Comparison of ENCODE assay signal across 7 mouse cellular contexts in the genomic region with DNA sequence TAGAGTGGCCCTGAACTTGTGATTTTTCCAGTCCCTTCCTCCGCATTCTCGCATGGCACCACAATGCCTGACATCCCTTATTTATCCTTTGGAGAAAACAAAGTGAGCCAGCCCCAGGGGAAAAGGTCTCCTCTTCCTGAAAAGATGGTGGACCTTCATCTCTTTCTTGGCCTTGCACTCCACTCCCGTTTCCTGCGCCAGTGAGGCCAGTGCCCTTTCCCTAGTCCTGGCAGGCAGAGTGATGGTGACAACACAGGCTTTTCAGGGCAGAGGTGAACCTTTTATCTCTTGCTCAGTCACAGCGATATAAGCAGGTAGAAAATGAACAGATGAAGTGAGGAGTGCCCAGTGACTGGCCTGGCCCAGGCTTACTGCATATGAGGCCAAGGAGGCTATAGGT. TPM values are rescaled to one million over a fixed set of nuclear protein-coding genes. Genes with fewer than 3 reads are reported as not detected.
DNase-seq lines count a peak whose midpoint lies in the region; ATAC-seq and TF ChIP-seq lines count a peak whose summit lies in the region.

No protein-coding gene starts in this region.

- DNase-seq in testis, postnatal 10 days (ENCODE audit: low spot score), result no peak
- DNase-seq in kidney, postnatal 25 days, result peak; percentile 26 to 65
- no peak for DNase-seq in left cerebral cortex, postnatal 14 days (ENCODE audit: low spot score in 2 of 2)
- no peak for DNase-seq in layer of hippocampus, adult 9-10 months (ENCODE audit: low spot score)

- intact Hi-C loops in left cerebral cortex, postnatal 14 days (cut with DNase I), result no loop called here

- H3K9ac ChIP-seq in forebrain, embryonic 15.5 days (replicated peaks), result peak overlapping the region; percentile 67

- H3K9me3 ChIP-seq in forebrain, embryonic 15.5 days, result no peaks in the 10 kb centered on the region

- H3K4me2 ChIP-seq in forebrain, embryonic 15.5 days (replicated peaks), result peak overlapping the region; percentile 79

- H3K4me3 ChIP-seq in testis, adult 2 months (ENCODE audit: control insufficient read depth, low read depth, low read length), result peak overlapping the region; percentile 100
- peak overlapping the region; percentile 53 for H3K4me3 ChIP-seq in forebrain, embryonic 15.5 days
- peak overlapping the region; percentile 31 for H3K4me3 ChIP-seq in olfactory bulb, adult 2 months (ENCODE audit: insufficient read depth, low read depth, low read length)

- H3K36me3 ChIP-seq in testis, adult 2 months (ENCODE audit: control insufficient read depth, insufficient read depth, low read length), result peaks cover 5% of the 10 kb centered on the region
- H3K36me3 ChIP-seq in forebrain, embryonic 15.5 days, result peaks cover 46% of the 10 kb centered on the region

- 0 out of 2 replicates have a peak overlapping the region, but pooled peaks have one; percentile 42 for H3K27ac ChIP-seq in testis, adult 2 months (ENCODE audit: control insufficient read depth, insufficient read depth, low read depth, low read length)
- no peak overlapping the region for H3K27ac ChIP-seq in forebrain, embryonic 15.5 days (replicated peaks)
- H3K27ac ChIP-seq in olfactory bulb, adult 2 months (ENCODE audit: insufficient read depth, low read depth, low read length), result no peak overlapping the region

- H3K27me3 ChIP-seq in testis, adult 2 months (ENCODE audit: control insufficient read depth, insufficient read depth, low read length), result no peaks in the 10 kb centered on the region
- H3K27me3 ChIP-seq in forebrain, embryonic 15.5 days, result no peaks in the 10 kb centered on the region

- 48% methylated on average over 5 of the region's 5 CpGs for WGBS in forebrain, embryonic 15.5 days
- 40% methylated on average over 5 of the region's 5 CpGs for WGBS in olfactory bulb, adult 2 months

- ATAC-seq in forebrain, embryonic 15.5 days (replicated peaks), result no peak

- TF ChIP-seq CTCF in testis, adult 2 months (IDR thresholded peaks at IDR 0.05; ENCODE audit: control insufficient read depth, insufficient read depth, insufficient replicate concordance, low read depth, low read length), result no peak
- TF ChIP-seq CTCF in olfactory bulb, adult 2 months (IDR thresholded peaks at IDR 0.05; ENCODE audit: insufficient read depth, low read depth, low read length), result no peak

- no peak for TF ChIP-seq POLR2A in testis, adult 2 months (IDR thresholded peaks at IDR 0.05; ENCODE audit: control insufficient read depth, low read depth, low read length)
- no peak for TF ChIP-seq POLR2A in olfactory bulb, adult 2 months (IDR thresholded peaks at IDR 0.05; ENCODE audit: insufficient read depth, low read depth, low read length)

- peaks cover 3% of the 10 kb centered on the region for H3K4me1 ChIP-seq in testis, adult 2 months (ENCODE audit: control insufficient read depth, insufficient read depth, low read length)
- H3K4me1 ChIP-seq in forebrain, embryonic 15.5 days, result peaks cover 24% of the 10 kb centered on the region
- H3K4me1 ChIP-seq in olfactory bulb, adult 2 months (ENCODE audit: control insufficient read depth, insufficient read depth, low read length), result peaks cover 7% of the 10 kb centered on the region

RNA-seq across cellular contexts. Expression of gene Pex19, which starts 0.9 kb away (rescaled TPM):
- polyA plus RNA-seq in testis, adult 2 months (2012; rRNA removed), result 22.3 and 25.8 TPM in 2 replicates
- polyA plus RNA-seq in forebrain, embryonic 15.5 days (2015; fragmentation: Nextera tagmentation; extraction: Ambion mirVana), result 155 and 160 TPM in 2 replicates
- 478 TPM in 1 of 2 replicates, not detected in the other for polyA plus RNA-seq in olfactory bulb, adult 2 months (2012; ENCODE audit: insufficient read depth, insufficient read length, low replicate concordance, missing spikeins)
- total RNA-seq in left cerebral cortex, postnatal 14 days (2021), result 100 to 1,000 TPM; 105 to 108 TPM

RNA-seq across cellular contexts. Expression of gene Dcaf8, which starts 20.4 kb away (rescaled TPM):
- polyA plus RNA-seq in testis, adult 2 months (2012; rRNA removed), result 53.2 and 55.6 TPM in 2 replicates
- polyA plus RNA-seq in forebrain, embryonic 15.5 days (2015; fragmentation: Nextera tagmentation; extraction: Ambion mirVana), result 104 and 109 TPM in 2 replicates
- polyA plus RNA-seq in olfactory bulb, adult 2 months (2012; ENCODE audit: insufficient read depth, insufficient read length, low replicate concordance, missing spikeins), result 96.2 TPM in 1 of 2 replicates, not detected in the other
- 100 to 1,000 TPM; 101 to 109 TPM for total RNA-seq in left cerebral cortex, postnatal 14 days (2021)

RNA-seq across cellular contexts. Expression of gene Ncstn, which starts 44.9 kb away (rescaled TPM):
- 60.5 and 77.9 TPM in 2 replicates for polyA plus RNA-seq in testis, adult 2 months (2012; rRNA removed)
- 104 and 105 TPM in 2 replicates for polyA plus RNA-seq in forebrain, embryonic 15.5 days (2015; fragmentation: Nextera tagmentation; extraction: Ambion mirVana)
- 196 TPM in 1 of 2 replicates, not detected in the other for polyA plus RNA-seq in olfactory bulb, adult 2 months (2012; ENCODE audit: insufficient read depth, insufficient read length, low replicate concordance, missing spikeins)
- 10 to 100 TPM; 74.5 to 77.9 TPM for total RNA-seq in left cerebral cortex, postnatal 14 days (2021)

RNA-seq across cellular contexts. Expression of gene Copa, which starts 45.2 kb away (rescaled TPM):
- polyA plus RNA-seq in testis, adult 2 months (2012; rRNA removed), result 28.1 and 33.1 TPM in 2 replicates
- polyA plus RNA-seq in forebrain, embryonic 15.5 days (2015; fragmentation: Nextera tagmentation; extraction: Ambion mirVana), result 207 TPM in 2 replicates
- polyA plus RNA-seq in olfactory bulb, adult 2 months (2012; ENCODE audit: insufficient read depth, insufficient read length, low replicate concordance, missing spikeins), result 120 and 157 TPM in 2 replicates
- total RNA-seq in left cerebral cortex, postnatal 14 days (2021), result 100 to 1,000 TPM; 155 to 162 TPM

Comparison
In these comparisons a context has a peak if more than half of its experiments do, and no peak if none do; other contexts are left out.
1. H3K4me3 ChIP-seq: peak in every context shown above with its lines; median percentile 100 in testis, adult 2 months; 53 in forebrain, embryonic 15.5 days; 31 in olfactory bulb, adult 2 months.
2. DNase-seq: peak in kidney, postnatal 25 days (2 of 2); none in testis, postnatal 10 days (single experiment), left cerebral cortex, postnatal 14 days (0 of 2) and layer of hippocampus, adult 9-10 months (single experiment).